Mouse (Mus musculus): ENCODE data around the gene Ttc24.

DNA sequence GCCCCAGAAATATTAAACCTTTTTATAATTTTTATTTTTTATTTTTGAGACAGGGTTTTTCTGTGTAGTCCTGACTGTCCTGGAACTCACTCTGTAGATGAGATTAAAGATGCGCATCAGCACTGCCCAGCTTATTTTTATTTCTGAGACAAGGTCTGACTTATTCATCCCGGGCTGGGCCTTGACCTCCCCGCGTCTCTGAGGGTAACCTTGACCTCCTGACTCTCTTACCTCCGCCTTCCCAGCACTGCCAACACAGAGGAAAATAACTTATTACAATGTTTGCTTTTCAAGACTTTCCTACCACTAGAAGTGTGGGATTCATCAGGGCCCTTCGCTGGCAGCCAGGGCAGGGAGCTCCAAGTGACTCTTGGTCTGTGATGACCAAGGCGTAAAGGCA lies 48.1 kb upstream of the Ttc24 start:
- no peak for TF ChIP-seq CTCF (IDR thresholded peaks at IDR 0.05; ENCODE audit: control insufficient read depth, insufficient read depth, insufficient replicate concordance, low read depth, low read length)
- TF ChIP-seq POLR2A (IDR thresholded peaks at IDR 0.05; ENCODE audit: control insufficient read depth, low read depth, low read length) = no peak
